Mouse (Mus musculus): ENCODE results near the gene B4galnt3. TPM values are rescaled to one million over a fixed set of nuclear protein-coding genes. Genes with fewer than 3 reads are reported as not detected.

The B4galnt3 gene
- polyA plus RNA-seq, 1 experiment from 2014 or later: 0.47 TPM

DNA sequence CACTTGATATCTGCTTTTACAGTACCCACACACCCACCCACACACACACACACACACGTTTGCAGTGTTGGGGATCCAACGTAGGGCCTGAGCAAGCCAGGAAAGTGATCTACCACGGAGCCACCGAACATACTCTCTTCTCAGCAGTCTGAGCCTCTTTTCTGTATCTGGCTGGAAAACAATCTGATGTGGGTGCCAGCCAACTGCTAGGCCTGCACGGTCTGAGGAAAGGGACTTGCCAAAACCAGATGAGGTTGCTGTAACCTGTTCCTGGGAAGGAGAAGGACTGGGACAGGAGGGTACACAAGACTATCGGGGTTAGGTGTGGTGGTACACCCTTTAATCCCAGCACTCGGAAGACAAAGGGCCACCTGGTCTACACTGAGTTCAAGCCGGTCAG lies 51.1 kb downstream of the B4galnt3 start:
- no peak overlapping the region for H3K27ac ChIP-seq (ENCODE audit: low read depth)
- no peaks in the 10 kb centered on the region for H3K27me3 ChIP-seq (replicated peaks; ENCODE audit: control insufficient read depth, insufficient read depth, low read length)
- DNase-seq (ENCODE audit: low spot score) (no peak), ATAC-seq (replicated peaks; ENCODE audit: low FRiP score, low TSS enrichment, low read depth) (no peak)
- H3K4me2 ChIP-seq (ENCODE audit: low read length): no peak overlapping the region
- no peaks in the 10 kb centered on the region for H3K36me3 ChIP-seq (ENCODE audit: control insufficient read depth, insufficient read depth, low read length)
- H3K4me1 ChIP-seq (replicated peaks; ENCODE audit: control insufficient read depth, insufficient read depth, low read length): no peaks in the 10 kb centered on the region
- no peak overlapping the region for H3K9ac ChIP-seq (ENCODE audit: low read length)
- no peak overlapping the region for H3K4me3 ChIP-seq (ENCODE audit: low read depth, low read length)
- WGBS: 72% methylated on average over 8 of the region's 8 CpGs
- no peaks in the 10 kb centered on the region for H3K9me3 ChIP-seq (ENCODE audit: control insufficient read depth, low read length)

DNA sequence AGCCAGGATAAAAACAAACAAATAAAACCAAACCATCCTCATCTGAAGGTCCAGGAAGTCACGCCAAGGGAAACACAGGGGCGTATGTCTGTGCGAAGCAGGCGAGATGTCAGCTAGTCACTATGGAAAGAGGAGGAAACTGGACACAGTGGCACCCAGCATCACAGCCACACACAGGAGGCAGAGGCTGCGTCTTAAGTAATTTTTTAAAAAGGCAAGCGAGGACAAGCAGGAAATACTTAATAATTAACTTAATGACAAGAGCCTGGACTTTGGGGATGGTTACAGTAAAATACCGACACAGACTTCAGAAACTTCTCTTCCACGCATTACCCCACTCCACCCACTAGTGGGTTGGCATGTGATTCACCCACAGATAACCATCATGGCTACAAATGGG lies 51.8 kb downstream of the B4galnt3 start:
- Histone ChIP-seq H3K36me3 (ENCODE audit: control insufficient read depth, insufficient read depth, low read length) (no peaks in the 10 kb centered on the region), H3K9me3 (ENCODE audit: control insufficient read depth, low read length) (no peaks in the 10 kb centered on the region), H3K4me2 (ENCODE audit: low read length) (no peak overlapping the region), H3K27ac (ENCODE audit: low read depth) (no peak overlapping the region), H3K4me3 (ENCODE audit: low read depth, low read length) (no peak overlapping the region), H3K4me1 (replicated peaks; ENCODE audit: control insufficient read depth, insufficient read depth, low read length) (no peaks in the 10 kb centered on the region), H3K27me3 (replicated peaks; ENCODE audit: control insufficient read depth, insufficient read depth, low read length) (no peaks in the 10 kb centered on the region), H3K9ac (ENCODE audit: low read length) (no peak overlapping the region)
- no peak for DNase-seq (ENCODE audit: low spot score)
- WGBS: 67% methylated on average over 8 of the region's 8 CpGs
- ATAC-seq (replicated peaks; ENCODE audit: low FRiP score, low TSS enrichment, low read depth): no peak

DNA sequence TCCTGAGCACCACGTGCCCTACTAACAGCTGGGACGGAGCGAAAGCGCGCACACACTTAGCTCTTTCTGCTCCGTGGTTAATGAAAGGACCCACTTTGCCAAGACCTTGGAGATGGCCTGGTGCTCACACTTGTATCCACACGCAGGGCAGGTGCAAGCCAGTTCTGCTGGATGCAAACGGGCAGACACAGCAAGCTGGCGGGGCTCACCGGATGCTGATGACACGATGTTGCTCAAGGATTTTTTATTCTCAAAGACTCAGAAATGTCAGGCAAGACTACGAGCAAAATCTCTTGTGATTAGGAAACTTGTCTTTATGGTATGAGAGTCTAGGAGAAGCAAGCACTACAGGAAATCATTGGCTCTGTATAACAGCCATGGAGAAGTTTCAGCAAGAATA lies 52.9 kb downstream of the B4galnt3 start:
- no peak for DNase-seq (ENCODE audit: low spot score)
- Histone ChIP-seq H3K27me3 (replicated peaks; ENCODE audit: control insufficient read depth, insufficient read depth, low read length) (no peaks in the 10 kb centered on the region), H3K4me1 (replicated peaks; ENCODE audit: control insufficient read depth, insufficient read depth, low read length) (no peaks in the 10 kb centered on the region), H3K4me2 (ENCODE audit: low read length) (no peak overlapping the region), H3K36me3 (ENCODE audit: control insufficient read depth, insufficient read depth, low read length) (no peaks in the 10 kb centered on the region), H3K4me3 (ENCODE audit: low read depth, low read length) (no peak overlapping the region), H3K9me3 (ENCODE audit: control insufficient read depth, low read length) (no peaks in the 10 kb centered on the region), H3K9ac (ENCODE audit: low read length) (no peak overlapping the region), H3K27ac (ENCODE audit: low read depth) (no peak overlapping the region)
- 84% methylated on average over 12 of the region's 12 CpGs for WGBS
- ATAC-seq (replicated peaks; ENCODE audit: low FRiP score, low TSS enrichment, low read depth): no peak

DNA sequence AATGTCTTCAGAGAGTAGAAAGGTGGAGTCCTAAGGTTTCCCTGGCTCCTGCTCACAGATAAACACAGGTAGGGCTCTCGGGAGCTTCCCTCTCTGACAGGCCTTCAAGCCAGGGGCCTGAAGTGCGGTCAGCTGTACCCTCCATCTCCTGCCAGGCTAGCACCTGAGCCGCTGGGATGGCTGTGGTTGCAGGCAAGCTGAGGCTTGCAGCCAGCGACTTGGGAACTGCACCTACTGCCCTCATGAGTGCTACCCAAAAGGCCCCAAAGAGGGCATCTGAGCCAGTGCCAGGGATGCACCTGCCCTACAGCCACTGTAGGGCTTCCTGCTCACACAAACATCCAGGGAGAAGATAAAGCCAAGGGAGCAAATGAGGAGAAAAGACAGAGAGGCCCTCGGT lies 53.9 kb downstream of the B4galnt3 start:
- no peaks in the 10 kb centered on the region for H3K9me3 ChIP-seq (ENCODE audit: control insufficient read depth, low read length)
- H3K27me3 ChIP-seq (replicated peaks; ENCODE audit: control insufficient read depth, insufficient read depth, low read length): no peaks in the 10 kb centered on the region
- DNase-seq (ENCODE audit: low spot score) (no peak), ATAC-seq (replicated peaks; ENCODE audit: low FRiP score, low TSS enrichment, low read depth) (no peak)
- no peaks in the 10 kb centered on the region for H3K36me3 ChIP-seq (ENCODE audit: control insufficient read depth, insufficient read depth, low read length)
- H3K27ac ChIP-seq (ENCODE audit: low read depth): no peak overlapping the region
- WGBS: 68% methylated on average over 5 of the region's 5 CpGs
- H3K9ac ChIP-seq (ENCODE audit: low read length): no peak overlapping the region
- no peaks in the 10 kb centered on the region for H3K4me1 ChIP-seq (replicated peaks; ENCODE audit: control insufficient read depth, insufficient read depth, low read length)
- H3K4me3 ChIP-seq (ENCODE audit: low read depth, low read length): no peak overlapping the region
- H3K4me2 ChIP-seq (ENCODE audit: low read length): no peak overlapping the region

GRCm38 (mm10) chr6:120235874-120236273 lies 58.5 kb downstream of the B4galnt3 start:
- Histone ChIP-seq H3K27me3 (replicated peaks; ENCODE audit: control insufficient read depth, insufficient read depth, low read length) (no peaks in the 10 kb centered on the region), H3K9me3 (ENCODE audit: control insufficient read depth, low read length) (no peaks in the 10 kb centered on the region), H3K27ac (ENCODE audit: low read depth) (peak overlapping the region; percentile 18; the same call in 1 of the 2 replicates), H3K4me3 (ENCODE audit: low read depth, low read length) (no peak overlapping the region), H3K4me1 (replicated peaks; ENCODE audit: control insufficient read depth, insufficient read depth, low read length) (no peaks in the 10 kb centered on the region), H3K36me3 (ENCODE audit: control insufficient read depth, insufficient read depth, low read length) (no peaks in the 10 kb centered on the region), H3K4me2 (ENCODE audit: low read length) (no peak overlapping the region), H3K9ac (ENCODE audit: low read length) (no peak overlapping the region)
- DNase-seq (ENCODE audit: low spot score) (no peak), ATAC-seq (replicated peaks; ENCODE audit: low FRiP score, low TSS enrichment, low read depth) (0 out of 2 replicates have a peak, but pooled peaks have one; percentile 16)
- 53% methylated on average over 7 of the region's 7 CpGs for WGBS

DNA sequence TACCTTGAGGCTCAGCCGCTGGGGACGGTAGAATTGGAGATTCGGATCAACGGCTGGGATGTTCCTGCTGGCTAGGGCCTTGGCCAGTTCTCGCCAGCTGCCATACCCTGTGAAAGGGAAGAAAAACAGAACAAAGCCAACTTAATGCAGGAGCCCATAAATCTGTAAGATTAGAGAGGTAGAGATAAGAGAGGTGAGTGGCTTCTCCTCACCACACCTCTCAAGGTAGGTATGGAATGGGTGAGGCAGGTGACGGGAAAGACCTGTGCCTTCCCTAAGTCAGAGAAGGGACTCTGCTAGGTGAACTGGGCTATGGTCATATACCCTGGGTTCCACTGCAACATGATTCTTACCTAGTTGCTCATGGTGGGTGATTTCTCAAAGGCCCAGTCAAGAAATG lies 61.5 kb downstream of the B4galnt3 start:
- 69% methylated on average over 6 of the region's 6 CpGs for WGBS
- no peak overlapping the region for H3K27ac ChIP-seq (ENCODE audit: low read depth)
- H3K4me2 ChIP-seq (ENCODE audit: low read length): no peak overlapping the region
- DNase-seq (ENCODE audit: low spot score) (no peak), ATAC-seq (replicated peaks; ENCODE audit: low FRiP score, low TSS enrichment, low read depth) (no peak)
- H3K27me3 ChIP-seq (replicated peaks; ENCODE audit: control insufficient read depth, insufficient read depth, low read length): no peaks in the 10 kb centered on the region
- H3K4me1 ChIP-seq (replicated peaks; ENCODE audit: control insufficient read depth, insufficient read depth, low read length): no peaks in the 10 kb centered on the region
- H3K4me3 ChIP-seq (ENCODE audit: low read depth, low read length): no peak overlapping the region
- no peak overlapping the region for H3K9ac ChIP-seq (ENCODE audit: low read length)
- H3K36me3 ChIP-seq (ENCODE audit: control insufficient read depth, insufficient read depth, low read length): no peaks in the 10 kb centered on the region
- no peaks in the 10 kb centered on the region for H3K9me3 ChIP-seq (ENCODE audit: control insufficient read depth, low read length)

GRCm38 (mm10) chr6:120230441-120230840 lies 63.9 kb downstream of the B4galnt3 start:
- Histone ChIP-seq H3K27me3 (replicated peaks; ENCODE audit: control insufficient read depth, insufficient read depth, low read length) (no peaks in the 10 kb centered on the region), H3K9ac (ENCODE audit: low read length) (no peak overlapping the region), H3K36me3 (ENCODE audit: control insufficient read depth, insufficient read depth, low read length) (no peaks in the 10 kb centered on the region), H3K9me3 (ENCODE audit: control insufficient read depth, low read length) (no peaks in the 10 kb centered on the region), H3K27ac (ENCODE audit: low read depth) (no peak overlapping the region), H3K4me3 (ENCODE audit: low read depth, low read length) (no peak overlapping the region), H3K4me1 (replicated peaks; ENCODE audit: control insufficient read depth, insufficient read depth, low read length) (no peaks in the 10 kb centered on the region), H3K4me2 (ENCODE audit: low read length) (no peak overlapping the region)
- 57% methylated on average over 1 of the region's 1 CpGs for WGBS
- ATAC-seq (replicated peaks; ENCODE audit: low FRiP score, low TSS enrichment, low read depth) (no peak), DNase-seq (ENCODE audit: low spot score) (no peak)

DNA sequence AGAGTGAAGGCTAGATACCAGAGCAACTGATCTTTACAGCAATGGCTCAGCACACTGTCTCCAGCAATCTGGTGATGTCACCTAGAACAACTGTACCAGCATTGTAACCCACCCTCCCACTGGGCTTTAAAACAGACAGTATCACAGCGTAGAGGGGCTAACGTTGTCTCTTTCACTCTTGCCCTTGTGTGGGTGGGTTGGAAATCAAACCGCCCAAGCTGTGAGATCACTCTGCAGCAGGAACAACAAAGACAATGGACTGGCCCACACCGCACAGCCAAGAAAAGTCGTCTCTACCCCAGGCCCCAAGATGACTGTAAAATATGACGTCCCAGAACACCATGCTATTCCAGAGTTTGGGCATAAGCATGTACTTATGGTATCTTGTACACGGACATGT lies 64.6 kb downstream of the B4galnt3 start:
- H3K27me3 ChIP-seq (replicated peaks; ENCODE audit: control insufficient read depth, insufficient read depth, low read length): no peaks in the 10 kb centered on the region
- H3K9me3 ChIP-seq (ENCODE audit: control insufficient read depth, low read length): no peaks in the 10 kb centered on the region
- no peak overlapping the region for H3K27ac ChIP-seq (ENCODE audit: low read depth)
- H3K36me3 ChIP-seq (ENCODE audit: control insufficient read depth, insufficient read depth, low read length): no peaks in the 10 kb centered on the region
- no peak overlapping the region for H3K9ac ChIP-seq (ENCODE audit: low read length)
- WGBS: 76% methylated on average over 7 of the region's 7 CpGs
- no peak overlapping the region for H3K4me2 ChIP-seq (ENCODE audit: low read length)
- H3K4me3 ChIP-seq (ENCODE audit: low read depth, low read length): no peak overlapping the region
- no peaks in the 10 kb centered on the region for H3K4me1 ChIP-seq (replicated peaks; ENCODE audit: control insufficient read depth, insufficient read depth, low read length)
- ATAC-seq (replicated peaks; ENCODE audit: low FRiP score, low TSS enrichment, low read depth) (no peak), DNase-seq (ENCODE audit: low spot score) (no peak)

DNA sequence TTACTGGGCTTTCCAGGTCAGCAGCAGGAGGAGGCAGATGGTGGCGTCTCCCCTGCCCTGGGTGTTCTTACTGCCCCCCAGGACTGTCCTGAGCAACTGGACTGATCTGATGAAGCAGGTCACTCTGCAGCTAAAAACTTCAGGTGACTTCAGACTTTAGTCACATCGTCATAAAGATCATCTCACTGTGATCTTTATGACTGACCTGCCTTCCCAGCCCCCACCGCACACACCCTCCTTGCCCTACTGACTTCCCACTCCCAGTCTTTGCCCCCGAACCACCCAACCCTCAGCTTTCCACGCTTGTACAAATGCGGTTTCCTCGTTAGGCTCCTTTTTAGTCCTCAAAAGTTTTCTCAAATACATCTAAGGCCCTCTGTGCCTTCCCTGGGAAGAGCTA lies 67.3 kb downstream of the B4galnt3 start:
- no peaks in the 10 kb centered on the region for H3K27me3 ChIP-seq (replicated peaks; ENCODE audit: control insufficient read depth, insufficient read depth, low read length)
- ATAC-seq (replicated peaks; ENCODE audit: low FRiP score, low TSS enrichment, low read depth) (no peak), DNase-seq (ENCODE audit: low spot score) (no peak)
- H3K4me3 ChIP-seq (ENCODE audit: low read depth, low read length): no peak overlapping the region
- H3K9ac ChIP-seq (ENCODE audit: low read length): no peak overlapping the region
- no peaks in the 10 kb centered on the region for H3K9me3 ChIP-seq (ENCODE audit: control insufficient read depth, low read length)
- H3K27ac ChIP-seq (ENCODE audit: low read depth): no peak overlapping the region
- H3K36me3 ChIP-seq (ENCODE audit: control insufficient read depth, insufficient read depth, low read length): no peaks in the 10 kb centered on the region
- 71% methylated on average over 7 of the region's 7 CpGs for WGBS
- no peaks in the 10 kb centered on the region for H3K4me1 ChIP-seq (replicated peaks; ENCODE audit: control insufficient read depth, insufficient read depth, low read length)
- H3K4me2 ChIP-seq (ENCODE audit: low read length): no peak overlapping the region

All from intestine, embryonic 14.5 days (tissue).